Mouse (Mus musculus) embryonic fibroblast, embryonic 13.5 days (primary cell): ENCODE data around the gene Cacng3.

ENCODE experiments used
- CTCF ChIP-seq: IDR thresholded peaks from 2 replicates; pipeline ENCODE4 v1.5.1; 2011; ENCODE audit warnings: mild to moderate bottlenecking, control low read depth, low read length, moderate library complexity, borderline replicate concordance; ENCODE audit not compliant: insufficient read depth
- POLR2A ChIP-seq: IDR thresholded peaks from 2 replicates; pipeline ENCODE4 v1.6.1; 2011; ENCODE audit warnings: low read depth, mild to moderate bottlenecking, control low read depth, low read length, moderate library complexity

DNA sequence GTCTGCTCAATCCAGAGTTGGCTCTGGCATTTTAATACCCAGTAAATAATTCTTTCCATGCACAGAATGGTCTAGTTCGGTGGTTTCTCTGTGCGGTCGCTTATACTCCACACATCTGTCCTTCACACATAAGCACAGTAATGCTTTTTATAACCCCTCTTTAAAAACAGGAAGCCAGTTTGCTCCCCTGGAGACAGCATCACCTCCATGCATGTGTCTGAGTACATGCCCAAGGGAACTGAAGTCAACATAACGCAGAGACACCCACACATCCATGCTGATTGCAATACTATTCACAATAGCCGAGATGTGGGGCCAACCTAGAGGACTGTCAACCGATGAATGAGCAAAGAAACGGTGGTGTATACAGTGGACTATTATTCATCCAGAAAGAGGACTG lies 147.3 kb downstream of the Cacng3 start:
- TF ChIP-seq POLR2A (no peak), CTCF (no peak)
